Mouse (Mus musculus) left cerebral cortex, postnatal 25 days (tissue): ENCODE measurements around the gene Dusp1. TPM values are rescaled to one million over a fixed set of nuclear protein-coding genes. Genes with fewer than 3 reads are reported as not detected.
A peak's percentile ranks its signal among the peaks of the same experiment; 100 is the strongest.

ENCODE experiments used
- DNase-seq, 2 experiments: peaks; one replicate each; pipeline ENCODE4 v3.0.0; 2022; ENCODE audit warnings: low spot score in 2 of 2, mixed read lengths in 1 of 2
- intact Hi-C: fragments of 180-260 bp; cut with DNase I; formaldehyde crosslinking; loops from one replicate; pipeline ENCODE4 v1.15.1; 2025
- total RNA-seq, 2 experiments: library from RNA; stranded (reverse); gene quantifications; 2 replicates each; pipeline ENCODE4 v1.2.3; 2021

Gene Dusp1
- total RNA-seq, 2 experiments from 2014 or later = 32.7 to 47.7 TPM

GRCm38 (mm10) chr17:26567818-26568173 lies 5.9 kb upstream of the Dusp1 start:
- intact Hi-C loops = no loop called here
- no peak for DNase-seq

GRCm38 (mm10) chr17:26567142-26567817 lies 5.4 kb upstream of the Dusp1 start:
- DNase-seq = no peak
- intact Hi-C loops = no loop called here

- DNase-seq = no peak
- intact Hi-C loops = loop anchor here (5.0 kb wide), 1 partner anchor 97 kb away; no protein-coding TSS in a partner anchor
Observed at GRCm38 (mm10) chr17:26564439-26564838, 2.5 kb upstream of the Dusp1 start.

GRCm38 (mm10) chr17:26563476-26563875 lies 1.5 kb upstream of the Dusp1 start:
- no peak for DNase-seq
- intact Hi-C loops = loop anchor here (5.0 kb wide), 1 partner anchor 96 kb away; no protein-coding TSS in a partner anchor

- DNase-seq = no peak
- intact Hi-C loops = loop anchor here (5.0 kb wide), 1 partner anchor 95 kb away; no protein-coding TSS in a partner anchor
Observed at GRCm38 (mm10) chr17:26562292-26562691, 364 bp upstream of the Dusp1 start.

GRCm38 (mm10) chr17:26561290-26561640 lies 663 bp downstream of the Dusp1 start, which contains the start of gene Ergic1:
Ergic1 (plus strand) TSS chr17:26561489.
- intact Hi-C loops = loop anchor here (1.0 to 5.0 kb wide), 2 partner anchors 52 to 94 kb away; no protein-coding TSS in a partner anchor
- DNase-seq = peak; percentile 91 to 92

- intact Hi-C loops = loop anchor here (1.0 to 5.0 kb wide), 2 partner anchors 51 to 93 kb away; no protein-coding TSS in a partner anchor
- no peak for DNase-seq
Observed at GRCm38 (mm10) chr17:26560526-26561289, 1.2 kb downstream of the Dusp1 start.

GRCm38 (mm10) chr17:26553033-26553432 lies 8.9 kb downstream of the Dusp1 start:
- intact Hi-C loops = no loop called here
- DNase-seq = no peak

GRCm38 (mm10) chr17:26551104-26551503 lies 10.8 kb downstream of the Dusp1 start:
- intact Hi-C loops = no loop called here
- no peak for DNase-seq

GRCm38 (mm10) chr17:26549148-26549809 lies 12.6 kb downstream of the Dusp1 start:
- intact Hi-C loops = no loop called here
- no peak for DNase-seq

GRCm38 (mm10) chr17:26548566-26548965 lies 13.4 kb downstream of the Dusp1 start:
- no peak for DNase-seq
- intact Hi-C loops = no loop called here

GRCm38 (mm10) chr17:26547771-26548170 lies 14.2 kb downstream of the Dusp1 start:
- DNase-seq = no peak
- intact Hi-C loops = no loop called here

GRCm38 (mm10) chr17:26544319-26544963 lies 17.5 kb downstream of the Dusp1 start:
- intact Hi-C loops = no loop called here
- no peak for DNase-seq

- intact Hi-C loops = no loop called here
- no peak for DNase-seq
Observed at GRCm38 (mm10) chr17:26540083-26540482, 21.8 kb downstream of the Dusp1 start.

- intact Hi-C loops = no loop called here
- no peak for DNase-seq
Observed at GRCm38 (mm10) chr17:26537722-26538471, 24.0 kb downstream of the Dusp1 start.

GRCm38 (mm10) chr17:26535251-26536136 lies 26.4 kb downstream of the Dusp1 start:
- intact Hi-C loops = no loop called here

GRCm38 (mm10) chr17:26534695-26535094 lies 27.2 kb downstream of the Dusp1 start:
- intact Hi-C loops = loop anchor here (5.0 kb wide), 1 partner anchor 43 kb away; no protein-coding TSS in a partner anchor
- DNase-seq = no peak

More at GRCm38 (mm10) chr17:26535251-26536136, 26.4 kb downstream of the Dusp1 start:
- DNase-seq = no peak

GRCm38 (mm10) chr17:26533871-26534372 lies 28.0 kb downstream of the Dusp1 start:
- intact Hi-C loops = loop anchor here (5.0 kb wide), 1 partner anchor 43 kb away; no protein-coding TSS in a partner anchor
- peak in 1 of 2 experiments; percentile 69 for DNase-seq
